Mouse (Mus musculus) right cerebral cortex, postnatal 10 days (tissue): ENCODE measurements around the gene Prl3d1.
"Not testable (repeated sequence)": the region's sequence is repeated elsewhere in the genome, so short reads cannot be mapped to it uniquely, and the experiment has no call there.

Source experiments
- DNase-seq, 2 experiments: peaks; one replicate each; pipeline ENCODE4 v3.0.0; 2021; ENCODE audit warnings: low spot score in 2 of 2

Gene Prl3d1

DNA sequence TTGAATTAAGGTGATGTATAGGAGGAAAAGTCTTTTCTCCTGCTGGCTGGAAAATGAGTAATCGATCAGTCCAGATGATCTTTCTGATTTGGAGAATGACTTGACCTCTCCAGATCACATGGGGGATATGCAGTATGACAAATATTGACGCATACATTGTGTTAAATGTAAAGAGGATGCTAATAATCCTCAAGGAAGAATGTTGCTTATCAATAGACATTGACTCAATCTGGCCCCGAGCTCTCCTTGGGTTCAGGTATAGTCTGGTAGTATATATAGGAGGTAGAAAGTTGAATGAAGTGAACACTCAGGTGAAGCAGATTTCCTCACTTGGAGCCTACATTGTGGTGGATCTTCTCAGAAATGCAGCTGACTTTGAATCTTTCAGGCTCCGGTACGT lies at the start of gene Prl3d1:
Prl3d1 (plus strand) TSS at position 301 of the 400 bp plus-strand sequence.
- DNase-seq: not testable (repeated sequence)

DNA sequence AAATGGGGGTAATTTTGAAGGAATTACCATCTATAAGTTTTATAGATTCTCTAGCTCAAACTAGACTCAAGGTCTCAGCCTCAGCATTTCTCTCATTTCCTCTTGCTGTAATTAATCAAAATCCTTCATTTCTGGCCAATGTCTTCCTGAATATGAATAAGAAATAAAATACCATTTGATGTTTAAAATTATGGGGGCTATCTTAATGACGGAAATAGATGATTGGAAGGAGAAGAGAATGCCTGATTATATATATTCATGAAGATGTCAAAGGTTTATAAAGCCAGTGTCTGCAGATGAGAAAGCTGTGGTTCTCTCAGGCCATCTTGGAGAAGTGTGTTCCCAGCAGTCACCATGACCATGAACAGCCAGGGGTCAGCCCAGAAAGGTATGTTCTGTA lies 36.7 kb upstream of the Prl3d1 start, which contains the start of gene Prl:
Prl (plus strand) TSS at position 301 of the 400 bp plus-strand sequence.
- DNase-seq: no peak

DNA sequence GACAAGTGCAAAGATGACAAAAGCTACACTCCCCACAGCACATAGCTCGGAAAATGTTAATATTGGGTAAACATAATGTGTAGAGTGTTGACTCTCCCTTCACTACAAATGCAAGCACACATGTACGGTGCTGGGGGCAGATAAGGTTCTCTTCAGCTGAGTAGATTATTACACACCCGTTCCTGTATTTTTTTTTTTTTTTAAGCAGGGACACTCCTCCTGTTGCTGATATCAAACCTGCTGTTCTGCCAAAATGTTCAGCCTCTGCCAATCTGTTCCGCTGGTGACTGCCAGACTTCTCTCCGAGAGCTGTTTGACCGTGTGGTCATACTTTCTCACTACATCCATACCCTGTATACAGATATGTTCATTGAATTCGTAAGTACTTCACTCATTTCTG lies 34.8 kb upstream of the Prl3d1 start:
- peak; percentile 20 to 26 for DNase-seq

DNA sequence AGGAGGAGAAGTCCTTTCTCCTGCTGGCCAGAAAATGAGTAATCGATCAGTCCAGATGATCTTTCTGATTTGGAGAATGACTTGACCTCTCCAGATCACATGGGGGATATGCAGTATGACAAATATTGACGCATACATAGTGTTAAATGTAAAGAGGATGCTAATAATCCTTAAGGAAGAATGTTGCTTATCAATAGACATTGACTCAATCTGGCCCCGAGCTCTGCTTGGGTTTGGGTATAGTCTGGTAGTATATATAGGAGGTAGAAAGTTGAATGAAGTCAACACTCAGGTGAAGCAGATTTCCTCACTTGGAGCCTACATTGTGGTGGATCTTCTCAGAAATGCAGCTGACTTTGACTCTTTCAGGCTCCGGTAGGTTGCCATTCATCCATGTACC lies 27.4 kb downstream of the Prl3d1 start, which contains the start of gene Prl3d2:
Prl3d2 (plus strand) TSS at position 301 of the 400 bp plus-strand sequence.
- not testable (repeated sequence) for DNase-seq

DNA sequence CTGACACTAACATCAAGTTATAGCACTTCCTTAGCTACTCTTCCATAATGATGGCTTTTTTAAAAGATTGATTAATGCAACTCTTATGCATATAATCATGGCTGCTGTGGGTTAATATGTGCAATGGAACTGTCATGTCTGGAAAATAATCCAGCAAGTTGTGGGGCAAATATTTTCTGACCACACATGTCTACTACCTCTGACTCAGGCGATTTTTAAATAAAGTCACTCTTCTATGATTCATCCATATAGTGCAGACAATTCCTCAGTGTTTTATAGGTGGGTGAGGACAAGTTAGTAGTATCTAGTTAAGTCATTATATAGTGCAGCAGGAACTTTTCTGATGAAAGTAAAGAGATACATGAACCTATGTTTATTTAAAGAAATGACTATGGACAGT lies 54.3 kb downstream of the Prl3d1 start:
- DNase-seq: no peak
